Mouse (Mus musculus) embryonic fibroblast, embryonic 13.5 days (primary cell): ENCODE data around the gene Arpc2.

Experiments
- CTCF ChIP-seq: IDR thresholded peaks from 2 replicates; pipeline ENCODE4 v1.5.1; 2011; ENCODE audit warnings: mild to moderate bottlenecking, control low read depth, low read length, moderate library complexity, borderline replicate concordance; ENCODE audit not compliant: insufficient read depth
- POLR2A ChIP-seq: IDR thresholded peaks from 2 replicates; pipeline ENCODE4 v1.6.1; 2011; ENCODE audit warnings: low read depth, mild to moderate bottlenecking, control low read depth, low read length, moderate library complexity

DNA sequence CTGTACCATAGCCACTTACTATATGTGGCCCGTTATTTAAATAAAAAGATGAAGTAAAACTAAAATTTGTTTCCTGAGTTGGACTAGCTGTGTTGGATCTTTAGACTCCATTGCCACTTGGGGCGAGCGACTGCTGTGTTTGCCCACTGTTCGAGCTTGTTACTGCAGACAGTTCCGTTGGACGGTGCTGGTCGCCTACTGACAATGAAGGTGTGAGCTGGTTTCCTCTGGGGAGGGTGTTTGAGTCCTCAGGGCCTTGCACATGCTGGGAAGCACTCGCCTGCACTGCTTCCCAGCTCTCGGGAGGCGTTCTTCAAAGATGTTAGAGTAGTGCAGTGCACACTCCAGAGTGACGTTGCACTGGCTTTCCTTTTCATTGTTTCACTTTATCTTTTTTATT, 3.7 kb downstream of the Arpc2 start:
- TF ChIP-seq CTCF (no peak), POLR2A (no peak)
